Mouse (Mus musculus) gastrocnemius, adult 18-20 months (tissue): Measurements from ENCODE around the gene Ormdl2. TPM values are rescaled to one million over a fixed set of nuclear protein-coding genes. Genes with fewer than 3 reads are reported as not detected.
A peak's percentile ranks its signal among the peaks of the same experiment; 100 is the strongest.
"Not testable (repeated sequence)": the region's sequence is repeated elsewhere in the genome, so short reads cannot be mapped to it uniquely, and the experiment has no call there.

ENCODE experiments used
- DNase-seq: peaks from one replicate; pipeline ENCODE4 v3.0.0; 2021; ENCODE audit warnings: low spot score
- long read RNA-seq, 2 experiments: library from polyadenylated mRNA; stranded (forward); transcript quantifications; one replicate each; pipeline ENCODE4 v2.0.0; 2021
- total RNA-seq, 2 experiments: library from RNA; stranded (reverse); gene quantifications; 2 replicates each; pipeline ENCODE4 v1.2.3; 2021

Ormdl2 gene
- total RNA-seq = 1 to 10 TPM; 3.1 to 3.8 TPM
- long read RNA-seq, experiment 1, partial matches to known transcripts = 0 of 5 reads
- long read RNA-seq, experiment 1, other reads (novel, unspliced or antisense) = 0 of 5 reads
- long read RNA-seq, experiment 2, partial matches to known transcripts = 0 of 5 reads
- long read RNA-seq, experiment 2, other reads (novel, unspliced or antisense) = 2 of 5 reads

- DNase-seq = peak; percentile 100
Measured at GRCm38 (mm10) chr10:128821358-128822056, at the start of gene Ormdl2. Gene Ormdl2, minus strand, starts transcription at chr10:128821645.

DNA sequence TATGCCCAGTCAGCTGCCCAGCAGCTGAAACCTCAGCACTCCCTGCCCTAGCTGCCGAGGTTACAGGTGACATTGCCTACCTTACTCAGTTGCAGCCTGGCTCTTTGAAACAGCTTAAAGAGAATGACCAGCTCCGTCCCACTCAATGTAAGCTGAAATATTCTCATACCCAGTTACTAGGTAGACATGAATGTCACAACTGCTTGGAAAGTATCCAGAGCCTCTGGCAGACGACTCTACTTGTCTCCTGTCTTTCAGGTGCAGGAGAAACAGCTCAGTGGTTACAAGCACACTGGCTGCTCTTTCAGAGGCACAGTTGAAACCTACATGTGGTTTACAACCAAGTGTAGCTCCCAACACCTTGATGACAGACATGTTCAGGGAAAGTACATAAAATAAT, 48.9 kb upstream of the Ormdl2 start:
- DNase-seq = no peak

DNA sequence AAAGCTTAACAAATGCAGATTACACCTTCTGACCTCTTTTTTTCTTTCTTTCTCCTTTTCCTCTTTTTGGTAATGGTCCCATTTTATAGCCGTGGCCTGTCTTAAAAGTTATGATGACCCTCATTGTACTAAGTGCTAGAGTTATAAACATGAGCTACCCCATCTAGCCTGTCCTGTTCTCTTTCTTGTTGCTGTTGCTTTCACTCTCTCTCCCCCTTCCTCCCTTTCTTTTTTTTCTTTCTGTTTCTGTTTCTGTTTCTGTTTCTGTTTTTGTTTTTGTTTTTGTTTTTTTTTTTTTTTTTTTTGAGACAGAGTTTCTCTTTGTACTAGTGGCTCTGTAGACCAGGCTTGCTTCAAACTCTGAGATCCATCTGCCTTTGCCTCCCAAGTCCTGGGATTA, 45.1 kb upstream of the Ormdl2 start:
- no peak for DNase-seq

GRCm38 (mm10) chr10:128866042-128866441, 44.6 kb upstream of the Ormdl2 start:
- no peak for DNase-seq

DNA sequence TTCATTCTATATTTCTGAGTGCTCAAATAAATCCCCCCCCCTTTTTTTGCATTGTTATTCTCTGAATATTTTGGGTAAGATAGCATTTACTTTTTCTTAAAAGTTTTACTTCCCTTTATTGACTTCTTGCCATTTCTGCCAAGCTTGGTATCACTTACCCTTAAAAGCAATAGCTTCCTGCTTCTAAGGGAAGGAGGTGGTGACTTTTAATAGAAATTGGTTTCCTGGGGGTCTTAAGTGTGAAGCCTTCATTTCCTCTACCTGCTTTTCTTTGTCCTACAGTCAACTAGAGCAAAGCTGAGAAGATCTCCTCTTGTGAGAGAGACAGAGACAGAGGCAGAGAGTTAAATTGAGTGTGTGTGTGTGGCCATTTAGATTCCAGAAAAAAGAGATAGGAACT, 39.7 kb upstream of the Ormdl2 start:
- DNase-seq = no peak

- no peak for DNase-seq
Measured at GRCm38 (mm10) chr10:128850339-128850738, 28.9 kb upstream of the Ormdl2 start.

DNA sequence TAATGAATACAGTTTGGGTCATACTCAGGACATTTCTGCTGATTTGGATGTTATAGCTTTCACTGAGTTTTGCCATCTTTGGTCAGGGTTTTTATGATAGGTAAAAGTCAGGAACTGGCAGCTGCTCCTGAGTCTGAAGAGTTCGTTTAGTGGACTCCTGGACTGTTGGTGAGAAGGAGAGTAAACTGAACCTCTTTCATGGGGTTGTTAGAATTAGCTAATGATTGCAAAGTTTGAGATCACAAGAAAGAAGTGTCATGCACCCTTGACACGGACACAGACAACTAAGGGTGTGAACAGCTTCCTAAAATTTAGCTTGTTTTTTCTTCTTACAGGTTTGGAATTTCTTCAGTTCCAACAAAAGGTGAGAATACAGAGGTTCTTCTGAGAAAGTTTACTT, 27.0 kb upstream of the Ormdl2 start:
- no peak for DNase-seq

- no peak for DNase-seq
Measured at GRCm38 (mm10) chr10:128846664-128847063, 25.2 kb upstream of the Ormdl2 start.

DNA sequence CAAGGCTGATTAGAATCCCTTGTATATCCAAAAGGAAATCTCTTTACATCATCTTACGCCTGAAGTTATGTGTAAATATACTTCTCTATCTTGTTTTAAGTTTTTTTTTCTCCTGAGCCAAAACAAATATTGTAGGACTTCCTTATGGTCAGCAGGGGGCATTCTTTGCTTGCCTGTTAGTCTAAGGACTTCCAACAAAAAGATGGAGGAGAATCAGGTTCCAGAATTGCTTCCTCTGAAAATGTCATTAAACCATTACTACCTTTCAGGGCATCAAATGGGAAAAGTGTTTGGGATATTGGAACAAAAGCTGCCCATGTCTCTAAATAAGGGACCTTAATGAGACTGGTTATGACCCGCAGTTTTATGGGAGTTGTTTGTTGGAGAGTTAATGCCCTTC, 24.1 kb upstream of the Ormdl2 start:
- peak; percentile 9 for DNase-seq

- no peak for DNase-seq
Measured at GRCm38 (mm10) chr10:128843260-128843659, 21.8 kb upstream of the Ormdl2 start.

- DNase-seq = no peak
Measured at GRCm38 (mm10) chr10:128840612-128841011, 19.2 kb upstream of the Ormdl2 start.

- DNase-seq = no peak
Measured at GRCm38 (mm10) chr10:128839434-128839833, 18.0 kb upstream of the Ormdl2 start.

DNA sequence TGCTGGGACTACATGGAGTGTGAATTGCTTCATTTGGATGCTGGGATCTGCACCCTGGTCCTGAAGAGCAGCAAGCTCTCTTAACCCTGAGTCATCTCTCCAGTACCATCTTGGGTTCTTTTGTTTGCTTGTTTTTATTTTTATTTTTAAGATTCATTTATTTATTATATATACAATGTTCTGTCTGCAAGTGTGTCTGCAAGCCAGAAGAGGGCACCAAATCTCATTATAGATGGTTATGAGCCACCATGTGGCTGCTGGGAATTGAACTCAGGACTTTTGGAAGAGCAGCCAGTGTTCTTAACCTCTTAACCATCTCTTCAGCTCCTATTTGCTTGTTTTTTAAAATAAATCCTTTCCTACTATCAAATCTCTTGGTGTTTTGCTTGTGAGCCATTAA, 16.0 kb upstream of the Ormdl2 start:
- no peak for DNase-seq

- DNase-seq = no peak
Measured at GRCm38 (mm10) chr10:128823821-128824220, 2.4 kb upstream of the Ormdl2 start.

DNA sequence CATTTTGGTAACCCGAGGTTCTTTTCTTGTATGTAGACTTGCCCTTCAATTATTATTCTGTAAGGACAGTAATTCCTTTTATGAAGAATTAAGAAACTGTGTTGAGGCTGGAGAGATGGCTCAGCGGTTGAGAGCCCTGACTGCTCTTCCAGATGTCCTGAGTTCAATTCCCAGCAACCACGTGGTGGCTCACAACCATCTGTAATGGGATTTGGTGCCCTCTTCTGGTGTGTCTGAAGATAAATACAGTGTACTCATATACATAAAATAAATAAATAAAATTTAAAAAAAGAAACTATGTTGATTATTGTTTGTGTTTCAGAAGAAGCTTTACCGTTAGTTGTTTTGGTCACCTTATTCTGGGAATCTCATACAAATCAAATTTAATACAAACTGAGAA, 1.6 kb upstream of the Ormdl2 start:
- DNase-seq = not testable (repeated sequence)

- no peak for DNase-seq
Measured at GRCm38 (mm10) chr10:128822135-128822534, 690 bp upstream of the Ormdl2 start.

DNA sequence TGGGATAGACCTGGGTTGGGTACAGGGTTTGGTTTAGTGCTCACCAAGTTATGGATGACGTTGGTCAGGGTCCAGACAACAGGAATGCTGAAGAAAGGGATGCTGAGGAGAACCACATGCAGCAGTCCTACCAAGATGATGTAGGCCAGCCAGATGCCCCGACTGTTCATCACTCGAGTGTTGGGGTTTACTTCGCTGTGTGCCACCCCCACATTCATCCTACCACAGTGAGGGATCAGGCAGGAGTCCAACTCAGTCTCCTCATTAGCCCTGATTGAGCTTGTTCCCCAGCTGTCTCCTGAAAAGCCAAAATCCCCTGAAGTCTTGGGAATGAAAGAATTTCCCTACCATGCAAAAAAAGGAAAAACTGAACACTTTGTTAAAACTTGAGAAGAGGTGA, 1.2 kb downstream of the Ormdl2 start:
- DNase-seq = no peak

DNA sequence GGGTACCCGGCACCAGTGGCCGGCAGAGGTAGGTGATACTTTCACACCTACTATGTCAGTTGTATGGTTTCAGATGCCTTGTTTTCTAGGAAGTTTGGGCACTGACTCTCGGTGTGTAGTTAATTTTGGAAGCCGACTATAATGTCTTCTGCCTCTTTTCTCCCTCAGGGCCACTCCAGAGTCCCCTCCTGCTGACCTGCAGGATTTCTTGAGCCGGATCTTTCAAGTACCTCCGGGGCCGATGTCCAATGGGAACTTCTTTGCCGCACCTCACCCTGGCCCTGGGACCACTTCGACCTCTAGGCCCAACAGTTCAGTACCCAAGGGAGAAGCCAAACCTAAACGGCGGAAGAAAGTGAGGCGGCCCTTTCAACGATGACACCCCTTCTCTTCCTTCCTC, 4.4 kb downstream of the Ormdl2 start, which contains the start of gene Sarnp:
Gene Sarnp, plus strand, starts transcription at position 301 of the 400 bp plus-strand sequence.
- no peak for DNase-seq

- DNase-seq = no peak
Measured at GRCm38 (mm10) chr10:128807018-128807417, 14.4 kb downstream of the Ormdl2 start.

GRCm38 (mm10) chr10:128806086-128806485, 15.4 kb downstream of the Ormdl2 start:
- DNase-seq = no peak

- peak; percentile 96 for DNase-seq
Measured at GRCm38 (mm10) chr10:128805092-128806000, 16.1 kb downstream of the Ormdl2 start.
